Mouse (Mus musculus) B cell, adult 2 months (primary cell): ENCODE measurements around the gene Olfr699.
A peak's percentile ranks its signal among the peaks of the same experiment; 100 is the strongest.
"Not testable (repeated sequence)": the region's sequence is repeated elsewhere in the genome, so short reads cannot be mapped to it uniquely, and the experiment has no call there.

ENCODE experiments used
- DNase-seq, 2 experiments: peaks; one replicate each; pipeline ENCODE4 v3.0.0; 2022

Olfr699 gene

GRCm38 (mm10) chr7:106793098-106793497 lies at the start of gene Olfr699:
TSS of gene Olfr699 (minus strand) at chr7:106793198.
- no peak for DNase-seq

DNA sequence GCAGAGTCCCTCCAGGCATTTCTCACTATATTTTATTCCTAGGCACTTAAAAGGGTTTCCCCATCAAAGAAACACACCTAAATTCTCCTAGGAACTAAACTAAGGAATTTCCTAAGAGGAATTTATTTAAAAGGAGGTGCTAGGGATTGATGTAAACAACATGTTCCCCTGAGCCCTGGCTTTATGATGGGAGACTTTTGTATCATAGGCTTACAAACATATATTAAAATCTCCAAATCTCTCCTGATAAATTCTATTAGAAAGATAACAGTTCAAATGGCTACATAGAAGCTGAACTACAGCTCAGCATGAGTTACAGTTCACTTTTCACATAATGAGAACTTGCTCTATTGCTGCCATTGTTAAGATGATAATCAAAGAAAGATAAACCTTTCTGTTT lies 40.8 kb upstream of the Olfr699 start, which contains the start of gene Olfr702:
Olfr702 (minus strand) TSS at position 101 of the 400 bp plus-strand sequence.
- DNase-seq = no peak

- DNase-seq = no peak
Measured at GRCm38 (mm10) chr7:106818414-106818813, 25.4 kb upstream of the Olfr699 start.

- DNase-seq = peak; percentile 34 to 47
Measured at GRCm38 (mm10) chr7:106815775-106816174, 22.8 kb upstream of the Olfr699 start.

DNA sequence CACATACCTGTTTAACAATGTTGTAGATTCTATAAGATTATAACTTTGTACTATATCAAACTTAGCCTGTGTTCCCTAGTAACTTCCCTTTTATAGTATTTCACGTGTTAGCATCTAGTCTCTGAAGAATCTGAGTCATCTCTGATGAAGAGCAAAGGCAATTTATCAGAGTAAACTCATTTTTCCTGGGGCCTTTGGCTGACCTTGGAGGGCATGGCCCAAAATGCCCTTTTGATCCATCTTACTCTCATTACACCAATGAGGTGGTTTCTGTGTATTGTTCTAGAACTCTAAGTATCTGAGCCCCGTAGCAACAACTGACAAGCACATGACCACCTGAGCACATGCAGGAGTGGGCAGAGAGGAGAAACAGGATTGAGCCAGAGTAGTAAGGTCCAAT lies 20.8 kb upstream of the Olfr699 start, which contains the start of gene Olfr701:
Olfr701 (plus strand) TSS at position 301 of the 400 bp plus-strand sequence.
- DNase-seq = no peak

DNA sequence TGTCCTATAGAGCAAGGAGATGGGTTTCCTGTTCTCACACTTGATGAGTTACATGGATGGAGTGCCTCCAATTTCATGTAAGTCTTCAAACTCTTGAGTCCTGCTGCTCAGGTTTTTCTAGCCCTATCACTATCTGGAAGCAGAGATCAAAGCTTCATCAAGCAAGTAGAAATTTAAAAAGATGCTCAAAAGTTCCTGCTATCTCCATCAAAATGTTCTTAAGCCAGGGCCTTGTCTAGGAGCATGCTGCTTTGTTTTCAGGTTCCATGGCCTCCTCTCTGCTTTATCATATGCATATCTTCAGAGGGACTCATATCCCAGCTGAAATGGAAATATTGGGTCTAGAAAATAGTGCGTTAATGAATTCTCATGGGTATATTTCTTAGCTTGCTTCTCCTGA lies 15.7 kb upstream of the Olfr699 start, which contains the start of gene Olfr700:
Olfr700 (minus strand) TSS at position 101 of the 400 bp plus-strand sequence.
- no peak for DNase-seq

DNA sequence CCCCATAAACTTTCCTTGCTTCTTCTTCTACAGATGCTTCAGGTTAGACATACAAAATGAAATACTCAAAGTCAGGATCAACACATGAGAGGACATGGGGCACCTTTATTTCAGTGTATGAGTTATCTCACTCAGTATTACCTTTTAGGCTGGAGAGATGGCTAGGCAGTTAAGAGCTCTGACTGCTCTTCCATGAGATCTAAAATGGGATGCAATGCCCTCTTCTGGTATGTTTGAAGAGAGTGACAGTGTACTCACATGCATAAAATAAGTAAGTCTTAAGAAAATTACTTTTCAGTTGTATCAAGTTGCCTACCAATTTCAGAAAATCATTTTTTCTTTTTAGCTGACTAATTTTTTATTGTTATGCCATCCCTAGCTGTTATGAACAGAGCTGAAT lies 4.7 kb downstream of the Olfr699 start:
- no peak for DNase-seq

DNA sequence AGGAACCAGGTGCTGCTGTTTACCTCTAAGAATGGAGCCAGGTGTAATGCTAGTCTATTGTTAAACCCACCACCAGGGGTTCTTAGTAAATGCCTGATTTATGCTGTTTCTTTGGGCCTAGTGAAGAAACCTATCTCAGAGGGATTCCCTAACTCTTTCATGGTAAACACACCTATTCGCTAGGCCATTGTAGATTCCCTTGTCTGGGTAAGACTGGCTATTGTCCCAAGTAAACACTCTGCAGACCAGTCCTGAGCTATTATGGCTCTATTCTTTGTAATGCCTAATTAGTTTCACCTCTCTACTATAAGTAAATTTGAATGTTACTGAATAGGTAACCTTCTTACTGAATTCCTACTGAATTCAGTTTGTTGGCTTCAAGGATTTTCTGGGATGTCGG lies 32.0 kb downstream of the Olfr699 start:
- not testable (repeated sequence) for DNase-seq

DNA sequence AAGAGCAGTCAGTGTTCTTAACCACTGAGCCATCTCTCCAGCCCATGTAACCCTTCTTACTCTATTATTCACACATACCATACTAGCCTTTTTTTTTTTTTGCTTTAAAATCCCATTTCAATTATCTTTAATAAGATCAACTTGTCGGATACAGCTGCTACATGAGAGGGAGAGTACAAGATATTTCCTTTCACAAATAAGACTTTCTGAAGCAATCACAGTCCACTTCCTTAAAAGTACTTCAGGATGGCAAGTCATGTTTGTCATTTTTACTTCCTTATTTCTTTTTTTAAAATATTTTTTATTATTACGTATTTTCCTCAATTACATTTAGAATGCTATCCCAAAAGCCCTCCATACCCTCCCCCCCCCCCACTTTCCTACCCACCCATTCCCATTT lies 34.2 kb downstream of the Olfr699 start:
- no peak for DNase-seq

DNA sequence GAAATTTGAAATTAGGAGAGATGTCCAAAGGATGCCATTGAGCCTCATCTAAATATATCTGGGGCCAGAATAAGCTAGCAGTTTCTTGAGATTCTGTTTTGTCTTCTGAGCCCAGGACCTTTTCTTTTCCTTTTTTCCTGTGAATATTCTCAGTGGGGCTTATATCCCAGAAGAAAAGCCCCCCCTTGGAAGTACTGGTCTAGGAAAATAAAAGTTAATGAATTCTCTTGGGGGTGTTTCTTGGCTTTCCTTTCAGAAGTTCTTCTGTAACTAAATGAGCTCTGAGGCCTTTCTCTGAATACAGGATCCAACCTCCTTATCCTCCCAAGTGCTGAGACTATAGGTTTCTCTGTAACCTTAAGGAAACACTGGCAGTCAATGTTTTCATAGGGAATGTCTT lies 37.7 kb downstream of the Olfr699 start, which contains the start of gene Olfr698:
Olfr698 (minus strand) TSS at position 101 of the 400 bp plus-strand sequence.
- no peak for DNase-seq

- no peak for DNase-seq
Measured at GRCm38 (mm10) chr7:106745811-106746210, 47.2 kb downstream of the Olfr699 start.

- DNase-seq = no peak
Measured at GRCm38 (mm10) chr7:106742343-106742742, 50.7 kb downstream of the Olfr699 start, which contains the start of gene Olfr697. TSS of gene Olfr697 (minus strand) at chr7:106742443.
